Mouse (Mus musculus) E14TG2a.4 (cell line): ENCODE results near the gene Vps25.

ENCODE experiments used
- H3K27me3 ChIP-seq: 2 replicates; pipeline ENCODE4 v1.6.1; 2014; ENCODE audit warnings: low read length, control low read depth; ENCODE audit not compliant: insufficient read depth
- H3K36me3 ChIP-seq: 2 replicates; pipeline ENCODE4 v1.6.1; 2014; ENCODE audit warnings: low read length, control low read depth; ENCODE audit not compliant: insufficient read depth
- H3K4me1 ChIP-seq: replicated peaks from 2 replicates; pipeline ENCODE4 v1.6.1; 2014; ENCODE audit warnings: low read depth, low read length, control low read depth
- H3K4me3 ChIP-seq: replicated peaks from 2 replicates; pipeline ENCODE4 v1.5.1; 2014; ENCODE audit warnings: mild to moderate bottlenecking, low read length
- H3K9me3 ChIP-seq: 2 replicates; pipeline ENCODE4 v1.6.1; 2014; ENCODE audit warnings: low read length, control low read depth
- CTCF ChIP-seq: conservative IDR thresholded peaks from 2 replicates; pipeline ENCODE4 v1.5.1; 2014; ENCODE audit warnings: low read length
- NANOG ChIP-seq: IDR thresholded peaks from 2 replicates; pipeline ENCODE4 v1.6.1; 2014; ENCODE audit warnings: borderline replicate concordance, low read length, mixed read lengths
- POU5F1 ChIP-seq: IDR thresholded peaks from 2 replicates; pipeline ENCODE4 v1.6.1; 2014; ENCODE audit warnings: low read length, borderline replicate concordance

The Vps25 gene

GRCm38 (mm10) chr11:101277381-101278222, 24.1 kb downstream of the Vps25 start:
- TF ChIP-seq NANOG (no peak), CTCF (no peak), POU5F1 (no peak)
- no peaks in the 10 kb centered on the region for H3K9me3 ChIP-seq
- peaks cover 52% of the 10 kb centered on the region for H3K27me3 ChIP-seq
- peaks cover 12% of the 10 kb centered on the region for H3K36me3 ChIP-seq
- H3K4me1 ChIP-seq: peaks cover 47% of the 10 kb centered on the region
- peak overlapping the region; percentile 96 for H3K4me3 ChIP-seq

DNA sequence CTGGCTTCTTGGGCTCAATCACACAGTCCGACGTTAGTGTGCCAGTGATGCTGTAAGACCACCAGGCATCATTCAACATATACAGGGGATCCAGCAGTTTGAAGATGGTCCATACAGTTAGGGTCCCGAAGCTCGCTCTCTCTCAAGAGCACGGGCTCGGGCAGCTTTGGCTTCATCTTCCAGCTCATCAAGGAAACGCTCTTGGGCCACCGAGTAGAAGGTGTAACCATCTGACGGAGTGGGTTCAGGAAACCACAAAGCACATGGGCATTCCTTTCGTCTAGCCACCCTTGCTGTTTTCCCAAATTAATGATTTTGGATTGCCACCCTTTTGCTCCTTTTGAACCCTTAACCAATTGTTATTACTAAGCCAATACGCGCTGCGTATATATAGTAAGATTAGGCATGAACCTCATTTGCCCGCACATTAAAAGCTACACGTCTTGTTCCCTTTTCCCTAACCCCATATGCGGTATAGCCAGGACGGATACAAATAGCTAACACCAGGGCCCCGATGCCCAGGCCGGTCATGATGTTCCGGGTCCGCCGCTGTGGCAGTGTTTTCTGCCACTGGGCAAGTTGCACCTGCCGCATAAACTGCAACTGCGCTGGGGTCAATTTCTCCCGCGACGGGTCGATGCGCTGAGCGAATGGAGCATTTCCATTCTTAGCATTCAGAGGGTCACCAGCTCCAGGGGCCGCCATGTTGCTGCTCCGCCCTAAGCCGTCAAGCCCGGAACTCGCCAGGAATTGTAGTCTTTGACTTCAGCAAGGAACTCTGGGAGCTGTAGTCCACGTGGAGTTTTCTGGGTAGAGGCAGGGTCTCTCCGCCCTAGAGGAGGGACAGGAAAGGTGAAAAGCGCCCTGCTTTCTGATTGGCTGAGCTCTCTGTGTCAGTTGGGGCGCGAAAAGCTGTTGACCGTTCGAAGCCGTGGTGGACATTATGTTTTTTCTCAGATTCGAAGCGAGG, 25.0 kb downstream of the Vps25 start, which contains the start of the genes Cntd1 and Coa3:
Gene Cntd1, plus strand, starts transcription at position 790 of the 970 bp plus-strand sequence.
Gene Coa3, minus strand, starts transcription at position 892 of the 970 bp plus-strand sequence.
- H3K9me3 ChIP-seq: no peaks in the 10 kb centered on the region
- H3K4me3 ChIP-seq: peak within 1 kb of the TSS; percentile 96
- H3K27me3 ChIP-seq: peaks cover 50% of the 10 kb centered on the region
- peaks cover 16% of the 10 kb centered on the region for H3K36me3 ChIP-seq
- TF ChIP-seq POU5F1 (no peak), CTCF (no peak), NANOG (no peak)
- peaks cover 55% of the 10 kb centered on the region for H3K4me1 ChIP-seq

DNA sequence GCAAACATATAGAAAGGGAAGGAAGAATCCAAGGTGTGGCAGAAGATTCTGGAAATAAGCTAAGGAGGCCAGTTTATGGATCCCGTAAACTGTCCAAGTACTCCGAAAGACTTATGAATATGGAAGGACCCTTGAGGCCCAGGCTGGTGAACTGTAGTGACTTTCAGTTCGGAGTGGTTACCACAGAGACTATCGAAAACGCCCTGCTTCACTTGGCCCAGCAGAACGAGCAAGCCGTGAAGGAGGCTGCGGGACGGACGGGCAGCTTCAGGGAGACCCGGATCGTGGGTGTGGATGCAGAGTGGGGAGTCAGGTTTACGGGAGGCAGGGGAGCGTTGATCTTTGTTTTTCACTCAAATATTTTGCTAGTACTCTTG, 25.7 kb downstream of the Vps25 start:
- no peak for TF ChIP-seq CTCF
- TF ChIP-seq POU5F1: no peak
- no peak for TF ChIP-seq NANOG
- Histone ChIP-seq H3K4me3 (peak overlapping the region; percentile 96), H3K36me3 (peaks cover 22% of the 10 kb centered on the region), H3K27me3 (peaks cover 44% of the 10 kb centered on the region), H3K9me3 (no peaks in the 10 kb centered on the region), H3K4me1 (peaks cover 62% of the 10 kb centered on the region)

- H3K4me3 ChIP-seq: no peak overlapping the region
- peaks cover 52% of the 10 kb centered on the region for H3K4me1 ChIP-seq
- peaks cover 34% of the 10 kb centered on the region for H3K36me3 ChIP-seq
- no peak for TF ChIP-seq CTCF
- TF ChIP-seq NANOG: no peak
- TF ChIP-seq POU5F1: no peak
- no peaks in the 10 kb centered on the region for H3K9me3 ChIP-seq
- H3K27me3 ChIP-seq: peaks cover 32% of the 10 kb centered on the region
Measured at GRCm38 (mm10) chr11:101280837-101281236, 27.3 kb downstream of the Vps25 start.

- H3K27me3 ChIP-seq: peaks cover 18% of the 10 kb centered on the region
- TF ChIP-seq NANOG (no peak), CTCF (no peak), POU5F1 (no peak)
- H3K9me3 ChIP-seq: no peaks in the 10 kb centered on the region
- no peak overlapping the region for H3K4me3 ChIP-seq
- peaks cover 38% of the 10 kb centered on the region for H3K36me3 ChIP-seq
- peaks cover 31% of the 10 kb centered on the region for H3K4me1 ChIP-seq
Measured at GRCm38 (mm10) chr11:101282896-101283295, 29.4 kb downstream of the Vps25 start.

GRCm38 (mm10) chr11:101283805-101284204, 30.3 kb downstream of the Vps25 start:
- Histone ChIP-seq H3K4me3 (no peak overlapping the region), H3K27me3 (peaks cover 18% of the 10 kb centered on the region), H3K9me3 (no peaks in the 10 kb centered on the region), H3K36me3 (peaks cover 47% of the 10 kb centered on the region), H3K4me1 (peaks cover 27% of the 10 kb centered on the region)
- TF ChIP-seq NANOG (no peak), POU5F1 (no peak), CTCF (no peak)

GRCm38 (mm10) chr11:101287306-101287705, 33.8 kb downstream of the Vps25 start:
- H3K36me3 ChIP-seq: peaks cover 82% of the 10 kb centered on the region
- H3K4me3 ChIP-seq: no peak overlapping the region
- peaks cover 15% of the 10 kb centered on the region for H3K4me1 ChIP-seq
- no peaks in the 10 kb centered on the region for H3K27me3 ChIP-seq
- H3K9me3 ChIP-seq: no peaks in the 10 kb centered on the region
- no peak for TF ChIP-seq NANOG
- TF ChIP-seq CTCF: no peak

GRCm38 (mm10) chr11:101291231-101291630, 37.7 kb downstream of the Vps25 start:
- Histone ChIP-seq H3K36me3 (peaks cover 95% of the 10 kb centered on the region), H3K27me3 (no peaks in the 10 kb centered on the region), H3K4me1 (peaks cover 12% of the 10 kb centered on the region), H3K9me3 (no peaks in the 10 kb centered on the region), H3K4me3 (no peak overlapping the region)
- TF ChIP-seq CTCF (no peak), NANOG (no peak), POU5F1 (no peak)
